Comparison of ENCODE assay signal across 8 mouse cellular contexts in genomic region chr9:20887704-20888385, GRCm38 (mm10). TPM values are rescaled to one million over a fixed set of nuclear protein-coding genes. Genes with fewer than 3 reads are reported as not detected.
DNase-seq lines count a peak whose midpoint lies in the region; ATAC-seq and TF ChIP-seq lines count a peak whose summit lies in the region.

Ppan (plus strand) TSS chr9:20888175.

- H3K9me3 ChIP-seq in embryonic facial prominence, embryonic 15.5 days (replicated peaks) = no peaks in the 10 kb centered on the region
- H3K9me3 ChIP-seq in limb, embryonic 14.5 days (ENCODE audit: control insufficient read depth, low read length) = no peaks in the 10 kb centered on the region
- no peaks in the 10 kb centered on the region for H3K9me3 ChIP-seq in midbrain, postnatal 0 days (ENCODE audit: low read length)

- peak within 1 kb of the TSS; percentile 84 for H3K4me3 ChIP-seq in bone marrow, adult 2 months (replicated peaks; ENCODE audit: control insufficient read depth, low read depth, low read length)
- peak within 1 kb of the TSS; percentile 98 for H3K4me3 ChIP-seq in embryonic facial prominence, embryonic 15.5 days (replicated peaks)
- peak within 1 kb of the TSS; percentile 95 for H3K4me3 ChIP-seq in limb, embryonic 14.5 days (replicated peaks; ENCODE audit: low read length)
- peak within 1 kb of the TSS; percentile 88 for H3K4me3 ChIP-seq in midbrain, postnatal 0 days (ENCODE audit: low read depth, low read length)

- peaks cover 36% of the 10 kb centered on the region for H3K36me3 ChIP-seq in embryonic facial prominence, embryonic 15.5 days
- peaks cover 37% of the 10 kb centered on the region for H3K36me3 ChIP-seq in limb, embryonic 14.5 days (ENCODE audit: control insufficient read depth, insufficient read depth, low read length)
- H3K36me3 ChIP-seq in midbrain, postnatal 0 days (ENCODE audit: insufficient read depth, low read length) = peaks cover 23% of the 10 kb centered on the region

- peak within 1 kb of the TSS; percentile 68 for H3K27ac ChIP-seq in bone marrow, adult 2 months (ENCODE audit: control insufficient read depth, insufficient read depth, low read depth, low read length, poor library complexity)
- H3K27ac ChIP-seq in embryonic facial prominence, embryonic 15.5 days (replicated peaks) = peak within 1 kb of the TSS; percentile 95
- peak within 1 kb of the TSS; percentile 94 for H3K27ac ChIP-seq in limb, embryonic 14.5 days (replicated peaks; ENCODE audit: low read depth, low read length)
- peak within 1 kb of the TSS; percentile 86 for H3K27ac ChIP-seq in midbrain, postnatal 0 days (ENCODE audit: low read depth, low read length)

- DNase-seq in 416B (ENCODE audit: low read depth) = peak; percentile 99
- DNase-seq in heart, adult 8-10 months (ENCODE audit: low spot score) = peak; percentile 96
- DNase-seq in kidney, adult 9 months = peak; percentile 97
- DNase-seq in limb, embryonic 14.5 days (ENCODE audit: low spot score) = peak; percentile 95
- DNase-seq in midbrain, postnatal 0 days (ENCODE audit: low spot score) = peak; percentile 97
- DNase-seq in spleen, postnatal 14 days (ENCODE audit: low spot score in 2 of 2) = peak; percentile 82 to 87

- H3K4me2 ChIP-seq in embryonic facial prominence, embryonic 15.5 days (replicated peaks) = peak within 1 kb of the TSS; percentile 76
- H3K4me2 ChIP-seq in limb, embryonic 14.5 days (replicated peaks; ENCODE audit: low read depth, low read length, severe bottlenecking) = peak within 1 kb of the TSS; percentile 54
- H3K4me2 ChIP-seq in midbrain, postnatal 0 days (ENCODE audit: low read depth, low read length, poor library complexity, severe bottlenecking) = peak within 1 kb of the TSS; percentile 82

- ATAC-seq in embryonic facial prominence, embryonic 15.5 days (ENCODE audit: insufficient number of reproducible peaks, low FRiP score, low TSS enrichment, low read depth) = peak; percentile 94
- peak; percentile 94 for ATAC-seq in limb, embryonic 14.5 days (ENCODE audit: low FRiP score, low read depth)
- peak; percentile 94 for ATAC-seq in midbrain, postnatal 0 days (ENCODE audit: low FRiP score)

- no peak for TF ChIP-seq CTCF in bone marrow, adult 2 months (IDR thresholded peaks at IDR 0.05; ENCODE audit: control insufficient read depth, insufficient read depth, low read length)
- peak; percentile 33 for TF ChIP-seq CTCF in midbrain, postnatal 0 days (IDR thresholded peaks at IDR 0.05)

- peaks cover 2% of the 10 kb centered on the region; the same call in 1 of the 2 replicates for H3K4me1 ChIP-seq in bone marrow, adult 2 months (ENCODE audit: control insufficient read depth, insufficient read depth, low read length)
- peaks cover 12% of the 10 kb centered on the region for H3K4me1 ChIP-seq in embryonic facial prominence, embryonic 15.5 days
- no peaks in the 10 kb centered on the region for H3K4me1 ChIP-seq in limb, embryonic 14.5 days (ENCODE audit: control insufficient read depth, insufficient read depth, low read length)
- H3K4me1 ChIP-seq in midbrain, postnatal 0 days (ENCODE audit: insufficient read depth, low read length) = peaks cover 3% of the 10 kb centered on the region; the same call in 1 of the 2 replicates

- no peaks in the 10 kb centered on the region for H3K27me3 ChIP-seq in embryonic facial prominence, embryonic 15.5 days
- H3K27me3 ChIP-seq in limb, embryonic 14.5 days (ENCODE audit: control insufficient read depth, insufficient read depth, low read length) = no peaks in the 10 kb centered on the region
- H3K27me3 ChIP-seq in midbrain, postnatal 0 days (ENCODE audit: insufficient read depth, low read length) = no peaks in the 10 kb centered on the region

- H3K9ac ChIP-seq in embryonic facial prominence, embryonic 15.5 days = peak within 1 kb of the TSS; percentile 79
- peak within 1 kb of the TSS; percentile 86 for H3K9ac ChIP-seq in limb, embryonic 14.5 days (ENCODE audit: low read depth, low read length, severe bottlenecking)
- peak within 1 kb of the TSS; percentile 84 for H3K9ac ChIP-seq in midbrain, postnatal 0 days (replicated peaks; ENCODE audit: low read length, poor library complexity, severe bottlenecking)

- WGBS in bone marrow, adult 2 months = under 1% methylated on average over 43 of the region's 43 CpGs
- under 1% methylated on average over 43 of the region's 43 CpGs for WGBS in embryonic facial prominence, embryonic 15.5 days
- under 1% methylated on average over 36 of the region's 43 CpGs for WGBS in limb, embryonic 14.5 days
- under 1% methylated on average over 42 of the region's 43 CpGs for WGBS in midbrain, postnatal 0 days

- peak; percentile 83; the same call in 1 of the 2 replicates for TF ChIP-seq POLR2A in bone marrow, adult 2 months (IDR thresholded peaks at IDR 0.05; ENCODE audit: borderline replicate concordance, control insufficient read depth, low read depth, low read length)
- peak; percentile 60; the same call in 1 of the 2 replicates for TF ChIP-seq POLR2A in limb, embryonic 14.5 days (IDR thresholded peaks at IDR 0.05; ENCODE audit: borderline replicate concordance, extremely low read depth, insufficient read depth, insufficient read length)

RNA-seq across cellular contexts. Expression of gene Ppan, which starts in this region (rescaled TPM):
- polyA plus RNA-seq in bone marrow, adult 2 months (2011; ENCODE audit: insufficient read depth, insufficient read length, low replicate concordance, missing spikeins) = 41.9 and 69.7 TPM in 2 replicates
- 83.2 and 89.9 TPM in 2 replicates for polyA plus RNA-seq in embryonic facial prominence, embryonic 15.5 days (2015; fragmentation: Nextera tagmentation; extraction: Ambion mirVana)
- total RNA-seq in heart, adult 8-10 months (2022) = 1 to 10 TPM; 7.0 to 7.4 (median 7.1) TPM
- 147 and 175 TPM in 2 replicates for polyA plus RNA-seq in limb, embryonic 14.5 days (2012; rRNA removed)
- polyA plus RNA-seq in limb, embryonic 14.5 days (2014; fragmentation: Nextera tagmentation; extraction: Ambion mirVana) = 79.8 and 82.7 TPM in 2 replicates
- total RNA-seq in midbrain, postnatal 0 days (2014; rRNA removed) = 42.0 and 52.6 TPM in 2 replicates
- 37.9 and 39.9 TPM in 2 replicates for polyA plus RNA-seq in midbrain, postnatal 0 days (2015; fragmentation: Nextera tagmentation; extraction: Ambion mirVana)

Comparison
In these comparisons a context has a peak if more than half of its experiments do, and no peak if none do; other contexts are left out.
1. Peak in every context shown above with its lines: DNase-seq, ATAC-seq, H3K4me3 ChIP-seq and H3K27ac ChIP-seq.